Mouse (Mus musculus) cortical plate, adult 2 months (tissue): ENCODE results near the gene Atp6v1c2.

Experiments
- CTCF ChIP-seq: fragments of 200-500 bp; IDR thresholded peaks from 2 replicates; pipeline ENCODE4 v1.5.1; 2011; ENCODE audit warnings: mild to moderate bottlenecking, control low read depth, low read length; ENCODE audit not compliant: insufficient read depth; ENCODE audit errors: extremely low read depth
- POLR2A ChIP-seq: fragments of 200-500 bp; IDR thresholded peaks from 2 replicates; pipeline ENCODE4 v1.6.1; 2011; ENCODE audit warnings: mild to moderate bottlenecking, low read length, control low read depth; ENCODE audit not compliant: insufficient read depth; ENCODE audit errors: extremely low read depth

DNA sequence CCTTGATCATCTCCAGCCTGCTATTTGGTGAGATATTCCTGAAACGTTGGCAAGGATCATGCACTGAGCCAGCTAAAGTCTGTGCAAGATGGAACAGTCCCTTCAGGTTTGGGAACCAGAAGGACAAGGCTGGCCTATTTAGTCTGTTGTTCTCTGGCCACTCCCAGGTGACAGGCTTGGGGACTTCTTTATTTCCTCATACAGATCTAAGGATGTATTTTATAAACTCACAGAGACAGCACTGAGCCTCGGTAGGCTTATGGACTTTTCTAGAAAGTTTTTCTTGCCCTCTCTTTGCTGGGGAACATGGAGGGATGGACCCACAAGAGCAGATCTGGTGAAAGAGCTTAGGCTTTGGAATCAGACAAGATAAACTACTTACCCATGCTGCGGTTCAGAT is at the start of gene Atp6v1c2:
- TF ChIP-seq POLR2A (no peak), CTCF (no peak)
